Mouse (Mus musculus) megakaryocyte, embryonic 14.5 days (primary cell): ENCODE measurements around the gene Gm17324.

ENCODE experiments used
- FLI1 ChIP-seq: IDR thresholded peaks from 2 replicates; pipeline ENCODE4 v1.6.1; 2012; ENCODE audit warnings: low read length, inconsistent platforms, mixed read lengths
- GATA1 ChIP-seq: IDR thresholded peaks from 3 replicates; pipeline ENCODE4 v1.6.1; 2012; ENCODE audit warnings: mixed read lengths, low read length, inconsistent platforms, borderline replicate concordance

- no peak for TF ChIP-seq GATA1
- TF ChIP-seq FLI1: no peak
Measured at GRCm38 (mm10) chr9:78457026-78457425, 8.4 kb upstream of the Gm17324 start.
